Mouse (Mus musculus): ENCODE results near the gene Chrna7. TPM values are rescaled to one million over a fixed set of nuclear protein-coding genes. Genes with fewer than 3 reads are reported as not detected.

The Chrna7 gene
- polyA plus RNA-seq, 1 experiment: 0.20 TPM

DNA sequence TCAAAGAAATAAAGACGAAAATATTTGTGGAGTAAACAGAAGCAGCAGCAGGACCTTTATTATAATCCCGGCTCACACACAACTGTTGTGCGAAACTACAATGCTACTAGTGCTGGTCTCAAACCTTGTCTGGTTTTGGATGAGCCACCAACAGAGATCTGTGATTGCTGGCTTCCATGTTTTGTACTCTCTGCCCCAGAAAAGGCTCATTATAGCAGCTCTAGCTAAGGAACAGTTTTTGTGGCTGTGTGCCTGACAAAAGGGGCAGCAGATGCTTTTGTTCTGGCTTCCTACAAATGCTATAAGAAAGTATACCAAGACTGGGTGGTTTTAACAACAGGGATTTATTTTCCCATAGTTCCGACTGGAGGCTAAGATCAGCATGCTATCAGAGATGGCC is 126.4 kb downstream of the Chrna7 start:
- no peak for DNase-seq (ENCODE audit: low read depth, low spot score)
- WGBS: 82% methylated on average over 4 of the region's 4 CpGs

DNA sequence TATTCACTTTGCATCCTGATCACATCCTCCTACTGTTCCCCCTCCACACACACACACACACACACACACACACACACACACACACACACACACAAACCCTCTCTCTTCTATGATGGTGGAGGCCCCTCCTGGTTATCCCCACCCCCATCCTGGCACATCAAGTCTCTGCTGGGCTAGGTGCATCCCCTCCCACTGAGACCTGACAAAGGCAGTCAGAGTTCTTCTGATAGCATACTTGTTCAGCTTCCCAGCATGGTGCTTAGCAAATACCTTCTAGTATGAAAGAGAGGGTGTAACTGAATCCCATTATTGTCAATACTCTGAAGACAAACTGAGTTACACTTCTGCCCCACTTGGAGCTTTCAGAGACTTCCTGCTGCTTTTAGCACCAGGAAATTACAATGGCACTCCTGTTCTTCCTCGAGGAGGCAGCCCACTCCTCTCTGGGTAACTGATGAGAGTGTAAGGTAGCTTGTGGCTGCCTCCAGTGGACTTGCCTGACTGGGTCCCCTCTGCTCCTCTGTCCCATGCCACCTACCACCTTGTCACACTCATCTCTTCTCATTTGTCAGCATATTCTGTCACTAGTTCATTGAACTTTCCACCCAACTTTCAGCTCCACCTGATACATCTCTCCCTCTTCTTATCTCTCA is 127.9 kb downstream of the Chrna7 start:
- 8% methylated on average over 1 of the region's 1 CpGs for WGBS
- DNase-seq (ENCODE audit: low read depth, low spot score): no peak

DNA sequence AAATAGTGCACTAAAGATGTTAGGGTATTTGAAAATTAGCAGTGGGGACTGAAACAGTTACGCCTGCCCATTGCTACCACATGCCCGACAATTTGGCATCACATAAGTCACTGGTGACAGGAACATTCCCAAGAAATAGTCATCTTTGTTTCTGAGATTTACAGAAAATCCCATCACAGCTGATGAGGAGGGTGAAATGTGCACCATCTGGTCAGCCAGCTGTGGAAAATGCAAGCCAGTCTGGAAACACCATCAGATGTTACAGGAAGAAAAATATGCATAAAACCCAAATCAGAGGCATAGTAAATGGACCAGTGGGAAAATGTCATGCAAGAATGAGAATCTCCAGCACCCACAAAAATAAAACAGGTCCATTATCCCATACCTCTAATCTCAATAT is 151.4 kb downstream of the Chrna7 start:
- WGBS: 73% methylated on average over 2 of the region's 2 CpGs
- DNase-seq (ENCODE audit: low read depth, low spot score): no peak

Other genes with a start within 250 kb of the Chrna7 start
- gene Otud7a, start 232.2 kb upstream of the Chrna7 start, polyA plus RNA-seq (2012; rRNA removed): 0.12 and 0.37 TPM in 2 replicates